Mouse (Mus musculus) limb, embryonic 11.5 days (tissue): ENCODE measurements around the gene Ndufv1. TPM values are rescaled to one million over a fixed set of nuclear protein-coding genes. Genes with fewer than 3 reads are reported as not detected.
"Not testable (repeated sequence)": the region's sequence is repeated elsewhere in the genome, so short reads cannot be mapped to it uniquely, and the experiment has no call there.

Source experiments
- ATAC-seq: fragments of 200-750 bp; cut with Nextera tagmentation; 2 replicates; pipeline ENCODE4 v1.8.0; 2017; ENCODE audit warnings: low read depth; ENCODE audit not compliant: insufficient number of reproducible peaks, low FRiP score, low TSS enrichment
- DNase-seq: peaks from one replicate; pipeline ENCODE4 v3.0.0-alpha.2; 2015; ENCODE audit warnings: low spot score
- H3K27ac ChIP-seq: fragments of 300-500 bp; sonication (generic); replicated peaks from 2 replicates; pipeline ENCODE4 v1.5.1; 2014; ENCODE audit warnings: low read depth, mild to moderate bottlenecking, low read length
- H3K27me3 ChIP-seq: fragments of 300-500 bp; sonication (generic); 2 replicates; pipeline ENCODE4 v1.6.1; 2014; ENCODE audit warnings: mild to moderate bottlenecking, low read length, mixed read lengths; ENCODE audit not compliant: control insufficient read depth, insufficient read depth
- H3K36me3 ChIP-seq: fragments of 300-500 bp; sonication (generic); 2 replicates; pipeline ENCODE4 v1.6.1; 2014; ENCODE audit warnings: mild to moderate bottlenecking, low read length, moderate library complexity, mixed read lengths; ENCODE audit not compliant: control insufficient read depth, insufficient read depth
- H3K4me1 ChIP-seq: fragments of 300-500 bp; sonication (generic); 2 replicates; pipeline ENCODE4 v1.6.1; 2014; ENCODE audit warnings: low read length, mixed read lengths; ENCODE audit not compliant: control insufficient read depth, insufficient read depth
- H3K4me2 ChIP-seq: fragments of 300-500 bp; sonication (generic); 2 replicates; pipeline ENCODE4 v1.6.1; 2014; ENCODE audit warnings: low read depth, mild to moderate bottlenecking, moderate library complexity; ENCODE audit not compliant: severe bottlenecking
- H3K4me3 ChIP-seq: fragments of 300-500 bp; sonication (generic); 2 replicates; pipeline ENCODE4 v1.5.1; 2014; ENCODE audit warnings: low read depth, low read length
- H3K9ac ChIP-seq: fragments of 300-500 bp; sonication (generic); 2 replicates; pipeline ENCODE4 v1.6.1; 2014; ENCODE audit warnings: mild to moderate bottlenecking, low read length
- H3K9me3 ChIP-seq: fragments of 300-500 bp; sonication (generic); 2 replicates; pipeline ENCODE4 v1.6.1; 2016; ENCODE audit warnings: low read length; ENCODE audit not compliant: control insufficient read depth
- WGBS: fragments of 180-500 bp; shearing (Covaris S2); extraction: QIAGEN DNeasy Blood & Tissue Kit; methylation state at CpG from one replicate; pipeline ENCODE4 v1.1.7; 2014; 5-methylcytosine and 5-hydroxymethylcytosine counted together
- polyA plus RNA-seq: library from polyadenylated mRNA; unstranded; fragments of >200 nt; fragmentation: Nextera tagmentation; extraction: Ambion mirVana; gene quantifications from 2 replicates; pipeline ENCODE4 v1.2.1, GENCODE M21; 2014

Ndufv1 gene
- polyA plus RNA-seq, 1 experiment from 2014 or later: 208 TPM

- Histone ChIP-seq H3K4me3 (no peak overlapping the region), H3K27me3 (no peaks in the 10 kb centered on the region), H3K4me1 (0 out of 2 replicates have a peak, but pooled peaks cover 6% of the 10 kb centered on the region), H3K9ac (no peak overlapping the region; the same call in 1 of the 2 replicates), H3K27ac (no peak overlapping the region), H3K4me2 (no peak overlapping the region), H3K36me3 (no peaks in the 10 kb centered on the region), H3K9me3 (no peaks in the 10 kb centered on the region)
- ATAC-seq: no peak
- no peak for DNase-seq
- 39% methylated on average over 8 of the region's 8 CpGs for WGBS
Measured at GRCm38 (mm10) chr19:3985261-3985681, 27.3 kb downstream of the Ndufv1 start.

- no peak for ATAC-seq
- no peak overlapping the region for H3K4me3 ChIP-seq
Measured at GRCm38 (mm10) chr19:3983527-3984200, 28.9 kb downstream of the Ndufv1 start.

GRCm38 (mm10) chr19:3980917-3981316 is 31.7 kb downstream of the Ndufv1 start:
- no peak overlapping the region for H3K27ac ChIP-seq
- no peaks in the 10 kb centered on the region for H3K27me3 ChIP-seq
- no peak overlapping the region for H3K9ac ChIP-seq
- no peaks in the 10 kb centered on the region for H3K9me3 ChIP-seq
- H3K4me2 ChIP-seq: no peak overlapping the region
- no peak overlapping the region for H3K4me3 ChIP-seq
- H3K36me3 ChIP-seq: no peaks in the 10 kb centered on the region
- no peak for ATAC-seq
- 0 out of 2 replicates have a peak, but pooled peaks cover 4% of the 10 kb centered on the region for H3K4me1 ChIP-seq
- 69% methylated on average over 9 of the region's 9 CpGs for WGBS
- no peak for DNase-seq

More at GRCm38 (mm10) chr19:3983527-3984200, 28.9 kb downstream of the Ndufv1 start:
- no peak for DNase-seq
- Histone ChIP-seq H3K27me3 (no peaks in the 10 kb centered on the region), H3K27ac (no peak overlapping the region; the same call in 1 of the 2 replicates), H3K4me1 (0 out of 2 replicates have a peak, but pooled peaks cover 6% of the 10 kb centered on the region), H3K9me3 (no peaks in the 10 kb centered on the region), H3K4me2 (no peak overlapping the region), H3K36me3 (no peaks in the 10 kb centered on the region), H3K9ac (no peak overlapping the region)
- WGBS: 48% methylated on average over 9 of the region's 9 CpGs

- H3K36me3 ChIP-seq: no peaks in the 10 kb centered on the region
- H3K4me2 ChIP-seq: no peak overlapping the region
- 0 out of 2 replicates have a peak, but pooled peaks cover 2% of the 10 kb centered on the region for H3K4me1 ChIP-seq
- no peaks in the 10 kb centered on the region for H3K9me3 ChIP-seq
- WGBS: 9% methylated on average over 4 of the region's 4 CpGs
- H3K27ac ChIP-seq: no peak overlapping the region
- no peaks in the 10 kb centered on the region for H3K27me3 ChIP-seq
- DNase-seq: peak; percentile 86
- H3K4me3 ChIP-seq: no peak overlapping the region
- ATAC-seq: peak; percentile 69; the same call in 1 of the 2 replicates
- H3K9ac ChIP-seq: no peak overlapping the region
Measured at GRCm38 (mm10) chr19:3980309-3980708, 32.3 kb downstream of the Ndufv1 start.

- Histone ChIP-seq H3K4me1 (0 out of 2 replicates have a peak, but pooled peaks cover 2% of the 10 kb centered on the region), H3K9me3 (no peaks in the 10 kb centered on the region), H3K9ac (no peak overlapping the region), H3K4me3 (no peak overlapping the region), H3K4me2 (no peak overlapping the region), H3K27me3 (no peaks in the 10 kb centered on the region), H3K36me3 (no peaks in the 10 kb centered on the region), H3K27ac (no peak overlapping the region)
- ATAC-seq (no peak), DNase-seq (no peak)
- 69% methylated on average over 2 of the region's 2 CpGs for WGBS
Measured at GRCm38 (mm10) chr19:3975866-3976265, 36.7 kb downstream of the Ndufv1 start.

GRCm38 (mm10) chr19:3974608-3975007 is 38.0 kb downstream of the Ndufv1 start:
- not testable (repeated sequence) for H3K4me1 ChIP-seq, H3K27ac ChIP-seq
- 86% methylated on average over 6 of the region's 6 CpGs for WGBS

GRCm38 (mm10) chr19:3972229-3972628 is 40.4 kb downstream of the Ndufv1 start, which contains the start of gene Aldh3b2:
TSS of gene Aldh3b2 (plus strand) at chr19:3972328.
- ATAC-seq: no peak
- no peak within 1 kb of the TSS for H3K4me3 ChIP-seq
- WGBS: 25% methylated on average over 9 of the region's 9 CpGs
- H3K4me2 ChIP-seq: no peak within 1 kb of the TSS
- no peak within 1 kb of the TSS for H3K9ac ChIP-seq
- no peak within 1 kb of the TSS for H3K27ac ChIP-seq
- H3K9me3 ChIP-seq: no peaks in the 10 kb centered on the region
- H3K36me3 ChIP-seq: no peaks in the 10 kb centered on the region
- peak; percentile 47 for DNase-seq
- H3K27me3 ChIP-seq: no peaks in the 10 kb centered on the region
- H3K4me1 ChIP-seq: 0 out of 2 replicates have a peak, but pooled peaks cover 2% of the 10 kb centered on the region

More at GRCm38 (mm10) chr19:3974608-3975007, 38.0 kb downstream of the Ndufv1 start:
- H3K27me3 ChIP-seq, H3K9me3 ChIP-seq, DNase-seq, H3K36me3 ChIP-seq, H3K4me3 ChIP-seq, ATAC-seq, H3K4me2 ChIP-seq, H3K9ac ChIP-seq: not testable (repeated sequence)

GRCm38 (mm10) chr19:3967258-3967657 is 45.3 kb downstream of the Ndufv1 start:
- H3K9me3 ChIP-seq: no peaks in the 10 kb centered on the region
- 57% methylated on average over 3 of the region's 3 CpGs for WGBS
- H3K27me3 ChIP-seq: no peaks in the 10 kb centered on the region
- H3K9ac ChIP-seq: no peak overlapping the region
- no peak overlapping the region for H3K4me3 ChIP-seq
- no peak overlapping the region for H3K27ac ChIP-seq
- no peaks in the 10 kb centered on the region for H3K36me3 ChIP-seq
- H3K4me2 ChIP-seq: no peak overlapping the region
- DNase-seq (no peak), ATAC-seq (no peak)
- 0 out of 2 replicates have a peak, but pooled peaks cover under 1% of the 10 kb centered on the region for H3K4me1 ChIP-seq
